Mouse (Mus musculus) brown adipose tissue, adult 24 weeks (tissue): ENCODE measurements around the gene Tmem132a. TPM values are rescaled to one million over a fixed set of nuclear protein-coding genes. Genes with fewer than 3 reads are reported as not detected.

ENCODE experiments used
- H3K27ac ChIP-seq: fragments of 200-500 bp; replicated peaks from 2 replicates; pipeline ENCODE4 v1.5.1; 2012; ENCODE audit warnings: low read depth, mild to moderate bottlenecking, low read length
- H3K4me1 ChIP-seq: fragments of 200-500 bp; 2 replicates; pipeline ENCODE4 v1.6.1; 2012; ENCODE audit warnings: low read length, mixed read lengths; ENCODE audit not compliant: control insufficient read depth, insufficient read depth, insufficient read length
- H3K4me3 ChIP-seq: fragments of 200-500 bp; 2 replicates; pipeline ENCODE4 v1.5.1; 2012; ENCODE audit warnings: low read depth, mild to moderate bottlenecking, low read length, moderate library complexity; ENCODE audit not compliant: insufficient read depth
- polyA plus RNA-seq: library from polyadenylated mRNA; stranded (reverse); fragments of >200 nt; gene quantifications from 2 replicates; pipeline ENCODE4 v1.2.4, GENCODE M21; 2012; ENCODE audit not compliant: missing spikeins, insufficient read depth, insufficient read length

Tmem132a gene
- polyA plus RNA-seq, 1 experiment, result 2.1 TPM

- Histone ChIP-seq H3K4me1 (no peaks in the 10 kb centered on the region), H3K4me3 (peak within 1 kb of the TSS; percentile 98), H3K27ac (peak within 1 kb of the TSS; percentile 30; the same call in 1 of the 2 replicates)
These were observed 25.3 kb upstream of the Tmem132a start, which contains the start of gene Prpf19 for GRCm38 (mm10) chr19:10895016-10895528. Gene Prpf19, plus strand, starts transcription at chr19:10895231.

- no peaks in the 10 kb centered on the region for H3K4me1 ChIP-seq
These were observed 22.5 kb upstream of the Tmem132a start for GRCm38 (mm10) chr19:10892201-10892600.

GRCm38 (mm10) chr19:10881426-10882154 is 11.8 kb upstream of the Tmem132a start, which contains the start of gene Tmem109:
Gene Tmem109, minus strand, starts transcription at chr19:10882001.
- Histone ChIP-seq H3K4me3 (peak within 1 kb of the TSS; percentile 83), H3K4me1 (no peaks in the 10 kb centered on the region), H3K27ac (peak within 1 kb of the TSS; percentile 83)

More at GRCm38 (mm10) chr19:10892201-10892600, 22.5 kb upstream of the Tmem132a start:
- Histone ChIP-seq H3K4me3 (no peak overlapping the region), H3K27ac (no peak overlapping the region)

- Histone ChIP-seq H3K4me3 (peak overlapping the region; percentile 83), H3K27ac (peak overlapping the region; percentile 74), H3K4me1 (no peaks in the 10 kb centered on the region)
These were observed 11.3 kb upstream of the Tmem132a start for GRCm38 (mm10) chr19:10880975-10881425.

- H3K27ac ChIP-seq, result peak overlapping the region; percentile 20; the same call in 1 of the 2 replicates
- H3K4me1 ChIP-seq, result no peaks in the 10 kb centered on the region
- peak overlapping the region; percentile 83 for H3K4me3 ChIP-seq
These were observed 10.6 kb upstream of the Tmem132a start for GRCm38 (mm10) chr19:10880085-10880974.

GRCm38 (mm10) chr19:10878201-10878837 is 8.6 kb upstream of the Tmem132a start:
- Histone ChIP-seq H3K4me1 (no peaks in the 10 kb centered on the region), H3K27ac (no peak overlapping the region), H3K4me3 (no peak overlapping the region)

- Histone ChIP-seq H3K4me3 (no peak overlapping the region), H3K27ac (no peak overlapping the region), H3K4me1 (peaks cover 4% of the 10 kb centered on the region; the same call in 1 of the 2 replicates)
These were observed 1.7 kb upstream of the Tmem132a start for GRCm38 (mm10) chr19:10871328-10871961.

- Histone ChIP-seq H3K4me3 (no peak overlapping the region), H3K4me1 (peaks cover 4% of the 10 kb centered on the region; the same call in 1 of the 2 replicates), H3K27ac (no peak overlapping the region)
These were observed 936 bp upstream of the Tmem132a start for GRCm38 (mm10) chr19:10870676-10871075.

GRCm38 (mm10) chr19:10869241-10869885 is 377 bp downstream of the Tmem132a start:
- Histone ChIP-seq H3K27ac (no peak overlapping the region), H3K4me1 (peaks cover 4% of the 10 kb centered on the region; the same call in 1 of the 2 replicates), H3K4me3 (peak overlapping the region; percentile 76)

GRCm38 (mm10) chr19:10868623-10869141 is 1.1 kb downstream of the Tmem132a start:
- Histone ChIP-seq H3K27ac (no peak overlapping the region), H3K4me3 (peak overlapping the region; percentile 76), H3K4me1 (peaks cover 4% of the 10 kb centered on the region; the same call in 1 of the 2 replicates)

- H3K4me3 ChIP-seq, result peak overlapping the region; percentile 76
- peaks cover 4% of the 10 kb centered on the region; the same call in 1 of the 2 replicates for H3K4me1 ChIP-seq
- no peak overlapping the region for H3K27ac ChIP-seq
These were observed 1.7 kb downstream of the Tmem132a start for GRCm38 (mm10) chr19:10867946-10868622.

GRCm38 (mm10) chr19:10866351-10866750 is 3.4 kb downstream of the Tmem132a start:
- no peak overlapping the region for H3K4me3 ChIP-seq
- peaks cover 4% of the 10 kb centered on the region; the same call in 1 of the 2 replicates for H3K4me1 ChIP-seq
- H3K27ac ChIP-seq, result no peak overlapping the region

- H3K4me1 ChIP-seq, result no peaks in the 10 kb centered on the region
- H3K4me3 ChIP-seq, result no peak overlapping the region
- no peak overlapping the region for H3K27ac ChIP-seq
These were observed 9.7 kb downstream of the Tmem132a start for GRCm38 (mm10) chr19:10860072-10860497.
